Mouse (Mus musculus) MEL (cell line): Measurements from ENCODE around the gene Olfr96. TPM values are rescaled to one million over a fixed set of nuclear protein-coding genes. Genes with fewer than 3 reads are reported as not detected.

Experiments used
- DNase-seq: peaks from one replicate; pipeline ENCODE4 v3.0.0; 2011; ENCODE audit warnings: low read depth, low spot score
- H3K27ac ChIP-seq: 2 replicates; pipeline ENCODE4 v1.5.1; 2012; ENCODE audit warnings: low read depth, mild to moderate bottlenecking, control low read depth, low read length, moderate library complexity; ENCODE audit not compliant: control insufficient read depth
- H3K27me3 ChIP-seq, 2 experiments: fragments of 150-350 bp in 1 of 2; sonication (generic) in 1 of 2; 2 replicates each; pipeline ENCODE4 v1.6.1; 2012; ENCODE audit warnings: low read length in 2 of 2, mild to moderate bottlenecking in 2 of 2, improper control_type of control experiment in 1 of 2, moderate library complexity in 1 of 2; ENCODE audit not compliant: insufficient read depth in 2 of 2, control insufficient read depth in 1 of 2
- H3K36me3 ChIP-seq, 2 experiments: 2 replicates each; pipeline ENCODE4 v1.6.1; 2012 to 2014; ENCODE audit warnings: low read length in 2 of 2, improper control_type of control experiment in 1 of 2, inconsistent platforms in 1 of 2, mild to moderate bottlenecking in 1 of 2; ENCODE audit not compliant: insufficient read depth in 2 of 2, control insufficient read depth in 1 of 2
- H3K4me1 ChIP-seq, 2 experiments: fragments of 150-350 bp in 1 of 2; sonication (generic) in 1 of 2; 2 replicates each; pipeline ENCODE4 v1.6.1; 2012; ENCODE audit warnings: low read length in 2 of 2, improper control_type of control experiment in 1 of 2, mild to moderate bottlenecking in 1 of 2; ENCODE audit not compliant: insufficient read depth in 2 of 2, control insufficient read depth in 1 of 2
- H3K4me3 ChIP-seq, 2 experiments: fragments of 150-350 bp in 1 of 2; sonication (generic) in 1 of 2; 2 replicates each; pipeline ENCODE4 v1.5.1; 2012; ENCODE audit warnings: low read depth in 2 of 2, low read length in 2 of 2, mild to moderate bottlenecking in 2 of 2, moderate library complexity in 2 of 2, control low read depth in 1 of 2, improper control_type of control experiment in 1 of 2; ENCODE audit not compliant: control insufficient read depth in 1 of 2, insufficient read depth in 1 of 2
- H3K79me2 ChIP-seq: 2 replicates; pipeline ENCODE4 v1.6.1; 2012; ENCODE audit warnings: mild to moderate bottlenecking, low read length, moderate library complexity; ENCODE audit not compliant: control insufficient read depth, poor library complexity, insufficient read depth
- H3K9ac ChIP-seq: 2 replicates; pipeline ENCODE4 v1.6.1; 2012; ENCODE audit warnings: low read depth, mild to moderate bottlenecking, control low read depth, low read length, moderate library complexity; ENCODE audit not compliant: control insufficient read depth, poor library complexity, severe bottlenecking
- H3K9me3 ChIP-seq: fragments of 150-350 bp; sonication (generic); replicated peaks from 2 replicates; pipeline ENCODE4 v1.6.1; 2012; ENCODE audit warnings: mild to moderate bottlenecking, low read length, improper control_type of control experiment, moderate library complexity; ENCODE audit not compliant: insufficient read depth
- BHLHE40 ChIP-seq: IDR thresholded peaks from 2 replicates; pipeline ENCODE4 v1.6.1; 2012; ENCODE audit warnings: low read depth, mild to moderate bottlenecking, inconsistent platforms, low read length, improper control_type of control experiment, borderline replicate concordance
- CHD1 ChIP-seq: IDR thresholded peaks from 2 replicates; pipeline ENCODE4 v1.6.1; 2012; ENCODE audit warnings: low read depth, mild to moderate bottlenecking, inconsistent platforms, low read length, improper control_type of control experiment
- CHD2 ChIP-seq: IDR thresholded peaks from 2 replicates; pipeline ENCODE4 v1.6.1; 2011; ENCODE audit warnings: low read length, improper control_type of control experiment
- E2F4 ChIP-seq: IDR thresholded peaks from 2 replicates; pipeline ENCODE4 v1.6.1; 2011; ENCODE audit warnings: low read depth, low read length, improper control_type of control experiment, borderline replicate concordance
- ELF1 ChIP-seq: IDR thresholded peaks from 2 replicates; pipeline ENCODE4 v1.6.1; 2014; ENCODE audit warnings: low read depth, mild to moderate bottlenecking, inconsistent platforms, low read length, improper control_type of control experiment, moderate library complexity
- GABPA ChIP-seq: IDR thresholded peaks from 2 replicates; pipeline ENCODE4 v1.6.1; 2012; ENCODE audit warnings: low read depth, mild to moderate bottlenecking, inconsistent platforms, low read length, improper control_type of control experiment, moderate library complexity
- GATA1 ChIP-seq: IDR thresholded peaks from 2 replicates; pipeline ENCODE4 v1.6.1; 2011; ENCODE audit warnings: low read depth, low read length, improper control_type of control experiment
- JUND ChIP-seq: IDR thresholded peaks from 2 replicates; pipeline ENCODE4 v1.6.1; 2011; ENCODE audit warnings: low read depth, mild to moderate bottlenecking, improper control_type of control experiment, low read length
- MAFK ChIP-seq: IDR thresholded peaks from 2 replicates; pipeline ENCODE4 v1.6.1; 2011; ENCODE audit warnings: low read depth, mild to moderate bottlenecking, low read length, improper control_type of control experiment, borderline replicate concordance
- MAZ ChIP-seq: IDR thresholded peaks from 2 replicates; pipeline ENCODE4 v1.6.1; 2012; ENCODE audit warnings: low read depth, mild to moderate bottlenecking, inconsistent platforms, low read length, improper control_type of control experiment
- MEF2A ChIP-seq: IDR thresholded peaks from 2 replicates; pipeline ENCODE4 v1.6.1; 2014; ENCODE audit warnings: low read depth, mild to moderate bottlenecking, inconsistent platforms, low read length, improper control_type of control experiment; ENCODE audit not compliant: poor library complexity, insufficient replicate concordance, severe bottlenecking; ENCODE audit errors: extremely low read depth
- NRF1 ChIP-seq: IDR thresholded peaks from 2 replicates; pipeline ENCODE4 v1.6.1; 2014; ENCODE audit warnings: low read depth, mild to moderate bottlenecking, inconsistent platforms, low read length, improper control_type of control experiment, moderate library complexity; ENCODE audit not compliant: poor library complexity, insufficient read depth, severe bottlenecking
- RAD21 ChIP-seq: IDR thresholded peaks from 2 replicates; pipeline ENCODE4 v1.6.1; 2011; ENCODE audit warnings: mild to moderate bottlenecking, low read depth, low read length, improper control_type of control experiment
- RCOR1 ChIP-seq: IDR thresholded peaks from 2 replicates; pipeline ENCODE4 v1.6.1; 2012; ENCODE audit warnings: low read depth, mild to moderate bottlenecking, inconsistent platforms, low read length, improper control_type of control experiment
- TBP ChIP-seq: IDR thresholded peaks from 2 replicates; pipeline ENCODE4 v1.8.0; 2011; ENCODE audit warnings: low read depth, low read length, improper control_type of control experiment
- TCF12 ChIP-seq: IDR thresholded peaks from 2 replicates; pipeline ENCODE4 v1.6.1; 2014; ENCODE audit warnings: low read depth, mild to moderate bottlenecking, inconsistent platforms, low read length, improper control_type of control experiment, moderate library complexity
- UBTF ChIP-seq: IDR thresholded peaks from 2 replicates; pipeline ENCODE4 v1.6.1; 2012; ENCODE audit warnings: low read depth, mild to moderate bottlenecking, inconsistent platforms, low read length, improper control_type of control experiment, moderate library complexity, borderline replicate concordance; ENCODE audit not compliant: insufficient read depth
- ZMIZ1 ChIP-seq: IDR thresholded peaks from 2 replicates; pipeline ENCODE4 v1.6.1; 2012; ENCODE audit warnings: low read depth, mild to moderate bottlenecking, inconsistent platforms, low read length, improper control_type of control experiment, moderate library complexity
- polyA plus RNA-seq, 2 experiments: library from polyadenylated mRNA; stranded (reverse) in 1 of 2; unstranded in 1 of 2; fragments of >175 nt in 1 of 2; fragments of >200 nt in 1 of 2; gene quantifications; 2 replicates each; pipeline versions ENCODE4 v1.2.1 to v1.2.4; 2012; ENCODE audit warnings: low replicate concordance in 2 of 2, low read depth in 1 of 2; ENCODE audit not compliant: insufficient read length in 2 of 2, insufficient read depth in 1 of 2, missing spikeins in 1 of 2
- total RNA-seq: library from RNA; depleted of rRNA; stranded (reverse); fragments of 300-350 nt; gene quantifications from 2 replicates; pipeline ENCODE4 v1.2.3, GENCODE M21; 2012; rRNA removed

Gene Olfr96
- total RNA-seq, result not detected in 2 replicates
- polyA plus RNA-seq, result not detected

GRCm38 (mm10) chr17:37219846-37220245 lies at the start of gene Olfr96:
Gene Olfr96 (plus strand): TSS chr17:37220146.
- TF ChIP-seq ELF1 (no peak), CHD1 (no peak), ZMIZ1 (no peak), TBP (no peak), MAZ (no peak), E2F4 (no peak), TCF12 (no peak), CHD2 (no peak)
- Histone ChIP-seq H3K4me1 (no peaks in the 10 kb centered on the region), H3K27me3 (no peaks in the 10 kb centered on the region; a peak in 1 of 4 replicates), H3K27ac (no peak within 1 kb of the TSS), H3K36me3 (no peaks in the 10 kb centered on the region), H3K9me3 (no peaks in the 10 kb centered on the region), H3K4me3 (no peak within 1 kb of the TSS), H3K9ac (no peak within 1 kb of the TSS), H3K79me2 (no peaks in the 10 kb centered on the region)
- DNase-seq, result no peak

- Histone ChIP-seq H3K9me3 (no peaks in the 10 kb centered on the region), H3K79me2 (no peaks in the 10 kb centered on the region), H3K4me1 (no peaks in the 10 kb centered on the region), H3K27ac (no peak overlapping the region), H3K4me3 (peak overlapping the region; percentile 48 to 54), H3K9ac (peak overlapping the region; percentile 11; the same call in 1 of the 2 replicates), H3K27me3 (peaks cover 0 to 2% of the 10 kb centered on the region in 2 experiments; a peak in 1 of 4 replicates), H3K36me3 (no peaks in the 10 kb centered on the region)
- TF ChIP-seq UBTF (no peak), MEF2A (no peak), TBP (0 out of 2 replicates have a peak, but pooled peaks have one; percentile 20), BHLHE40 (no peak)
- DNase-seq, result peak; percentile 14
Measured at GRCm38 (mm10) chr17:37185474-37185873, 34.5 kb upstream of the Olfr96 start.

- DNase-seq, result no peak
- no peak overlapping the region for H3K27ac ChIP-seq
- H3K4me1 ChIP-seq, result no peaks in the 10 kb centered on the region
- no peak overlapping the region for H3K4me3 ChIP-seq
- H3K9me3 ChIP-seq, result no peaks in the 10 kb centered on the region
- TF ChIP-seq ELF1 (no peak), RAD21 (no peak), MAFK (no peak), BHLHE40 (no peak), GABPA (no peak), NRF1 (no peak), TBP (no peak), RCOR1 (no peak), MEF2A (no peak), GATA1 (no peak), JUND (no peak)
- H3K9ac ChIP-seq, result no peak overlapping the region
- no peaks in the 10 kb centered on the region for H3K36me3 ChIP-seq
- H3K79me2 ChIP-seq, result no peaks in the 10 kb centered on the region
- H3K27me3 ChIP-seq, result peaks cover 0 to 2% of the 10 kb centered on the region in 2 experiments; a peak in 2 of 4 replicates
Measured at GRCm38 (mm10) chr17:37190711-37191110, 29.2 kb upstream of the Olfr96 start.
